In genomic region chr4:45577631-45578030, GRCm38 (mm10) we compare ENCODE assay signal across 25 mouse cellular contexts. TPM values are rescaled to one million over a fixed set of nuclear protein-coding genes. Genes with fewer than 3 reads are reported as not detected.
DNase-seq lines count a peak whose midpoint lies in the region; ATAC-seq and TF ChIP-seq lines count a peak whose summit lies in the region.
"Had no signal": no experiment of that assay in that cellular context is flagged by ENCODE, and none has a peak within 500 bp of the region (broad histone marks: within the 10 kb centered on the region; RNA-seq: fewer than 3 reads in every experiment).

No protein-coding gene starts in this region.

- H3K4me1 ChIP-seq in midbrain, embryonic 10.5 days = peaks cover 34% of the 10 kb centered on the region
- H3K4me1 ChIP-seq in midbrain, postnatal 0 days (ENCODE audit: insufficient read depth, low read length) = no peaks in the 10 kb centered on the region
- peaks cover 31% of the 10 kb centered on the region for H3K4me1 ChIP-seq in embryonic facial prominence, embryonic 13.5 days
- peaks cover 15% of the 10 kb centered on the region; the same call in 1 of the 2 replicates for H3K4me1 ChIP-seq in midbrain, embryonic 14.5 days (ENCODE audit: control insufficient read depth, insufficient read depth, low read length)
- H3K4me1 ChIP-seq: liver, embryonic 12.5 days had no signal

- TF ChIP-seq CTCF in midbrain, postnatal 0 days (IDR thresholded peaks at IDR 0.05) = no peak

- H3K9me3 ChIP-seq in midbrain, embryonic 10.5 days (replicated peaks) = no peaks in the 10 kb centered on the region
- no peaks in the 10 kb centered on the region for H3K9me3 ChIP-seq in midbrain, postnatal 0 days (ENCODE audit: low read length)
- H3K9me3 ChIP-seq in embryonic facial prominence, embryonic 13.5 days = no peaks in the 10 kb centered on the region
- no peaks in the 10 kb centered on the region for H3K9me3 ChIP-seq in midbrain, embryonic 14.5 days (ENCODE audit: control insufficient read depth, low read length)
- H3K9me3 ChIP-seq: embryonic facial prominence, embryonic 12.5 days; forebrain, embryonic 15.5 days; G1E; heart, embryonic 13.5 days; liver, embryonic 12.5 days had no signal

- WGBS in midbrain, embryonic 10.5 days = 51% methylated on average over 8 of the region's 8 CpGs
- WGBS in midbrain, postnatal 0 days = 39% methylated on average over 8 of the region's 8 CpGs
- WGBS in embryonic facial prominence, embryonic 13.5 days = 27% methylated on average over 8 of the region's 8 CpGs
- WGBS in midbrain, embryonic 14.5 days = 34% methylated on average over 8 of the region's 8 CpGs

- H3K4me3 ChIP-seq in midbrain, embryonic 10.5 days = no peak overlapping the region
- H3K4me3 ChIP-seq in midbrain, postnatal 0 days (ENCODE audit: low read depth, low read length) = no peak overlapping the region
- H3K4me3 ChIP-seq in embryonic facial prominence, embryonic 13.5 days = no peak overlapping the region
- no peak overlapping the region for H3K4me3 ChIP-seq in midbrain, embryonic 14.5 days (replicated peaks; ENCODE audit: low read depth, low read length)
- H3K4me3 ChIP-seq: embryonic facial prominence, embryonic 12.5 days; forebrain, embryonic 15.5 days; heart, adult 2 months; heart, embryonic 13.5 days; left cerebral cortex, adult 2 months; liver, embryonic 12.5 days had no signal

- DNase-seq in heart, adult 11 months = peak; percentile 82
- no peak for DNase-seq in heart, adult 18-20 months
- DNase-seq in midbrain, embryonic 10.5 days (ENCODE audit: low spot score) = no peak
- no peak for DNase-seq in midbrain, postnatal 0 days (ENCODE audit: low spot score)
- DNase-seq in midbrain, embryonic 14.5 days = no peak
- no peak for DNase-seq in spleen, adult 12 weeks (ENCODE audit: low spot score)
- DNase-seq in spleen, adult 18-20 months = no peak
- DNase-seq: adrenal gland, postnatal 14 days; cerebellum, adult 2 months; cerebellum, postnatal 25 days; gastrocnemius, postnatal 10 days; heart, adult 2 months; heart, postnatal 14 days; kidney, adult 11 months; layer of hippocampus, adult 9-11 months; lung, adult 18-20 months; lung, postnatal 14 days; right cerebral cortex, postnatal 14 days had no signal

- H3K9ac ChIP-seq in midbrain, postnatal 0 days (replicated peaks; ENCODE audit: low read length, poor library complexity, severe bottlenecking) = no peak overlapping the region
- no peak overlapping the region for H3K9ac ChIP-seq in embryonic facial prominence, embryonic 13.5 days
- H3K9ac ChIP-seq in midbrain, embryonic 14.5 days (replicated peaks; ENCODE audit: low read length) = no peak overlapping the region
- H3K9ac ChIP-seq: embryonic facial prominence, embryonic 12.5 days; forebrain, embryonic 15.5 days; heart, embryonic 13.5 days; liver, embryonic 12.5 days had no signal

- no peak overlapping the region for H3K4me2 ChIP-seq in midbrain, postnatal 0 days (ENCODE audit: low read depth, low read length, poor library complexity, severe bottlenecking)
- H3K4me2 ChIP-seq in embryonic facial prominence, embryonic 13.5 days = peak overlapping the region; percentile 27; the same call in 1 of the 2 replicates
- H3K4me2 ChIP-seq in midbrain, embryonic 14.5 days (ENCODE audit: low read length) = peak overlapping the region; percentile 19; the same call in 1 of the 2 replicates
- H3K4me2 ChIP-seq: embryonic facial prominence, embryonic 12.5 days; forebrain, embryonic 15.5 days; heart, embryonic 13.5 days; liver, embryonic 12.5 days had no signal

- H3K27me3 ChIP-seq in midbrain, embryonic 10.5 days (ENCODE audit: low read depth, poor library complexity, severe bottlenecking) = peaks cover 15% of the 10 kb centered on the region
- H3K27me3 ChIP-seq in midbrain, postnatal 0 days (ENCODE audit: insufficient read depth, low read length) = no peaks in the 10 kb centered on the region
- no peaks in the 10 kb centered on the region; the same call in 1 of the 2 replicates for H3K27me3 ChIP-seq in embryonic facial prominence, embryonic 13.5 days
- H3K27me3 ChIP-seq in midbrain, embryonic 14.5 days (ENCODE audit: control insufficient read depth, insufficient read depth, low read length) = no peaks in the 10 kb centered on the region
- H3K27me3 ChIP-seq: embryonic facial prominence, embryonic 12.5 days; forebrain, embryonic 15.5 days had no signal

- H3K27ac ChIP-seq in midbrain, embryonic 10.5 days (replicated peaks) = peak overlapping the region; percentile 64; the same call in 1 of the 2 replicates
- no peak overlapping the region for H3K27ac ChIP-seq in midbrain, postnatal 0 days (ENCODE audit: low read depth, low read length)
- no peak overlapping the region for H3K27ac ChIP-seq in embryonic facial prominence, embryonic 13.5 days
- no peak overlapping the region for H3K27ac ChIP-seq in midbrain, embryonic 14.5 days (replicated peaks; ENCODE audit: low read depth, low read length)
- H3K27ac ChIP-seq: embryonic facial prominence, embryonic 12.5 days; forebrain, embryonic 15.5 days; heart, adult 2 months; heart, embryonic 13.5 days; left cerebral cortex, adult 2 months; liver, embryonic 12.5 days had no signal

- ATAC-seq in midbrain, postnatal 0 days (ENCODE audit: low FRiP score) = no peak
- no peak for ATAC-seq in embryonic facial prominence, embryonic 13.5 days (ENCODE audit: insufficient number of reproducible peaks, insufficient read depth, low FRiP score, low TSS enrichment, low read depth)
- ATAC-seq in midbrain, embryonic 14.5 days (ENCODE audit: low FRiP score, low TSS enrichment) = no peak
- ATAC-seq: forebrain, embryonic 15.5 days had no signal

- H3K36me3 ChIP-seq in midbrain, embryonic 10.5 days = no peaks in the 10 kb centered on the region
- no peaks in the 10 kb centered on the region for H3K36me3 ChIP-seq in midbrain, postnatal 0 days (ENCODE audit: insufficient read depth, low read length)
- H3K36me3 ChIP-seq in embryonic facial prominence, embryonic 13.5 days = no peaks in the 10 kb centered on the region
- no peaks in the 10 kb centered on the region for H3K36me3 ChIP-seq in midbrain, embryonic 14.5 days (ENCODE audit: control insufficient read depth, insufficient read depth, low read length)
- H3K36me3 ChIP-seq: embryonic facial prominence, embryonic 12.5 days; forebrain, embryonic 15.5 days; G1E; heart, embryonic 13.5 days; liver, embryonic 12.5 days had no signal

RNA-seq across cellular contexts. Expression of gene Shb, which starts 45.4 kb away (rescaled TPM):
- total RNA-seq in heart, adult 18-20 months (2021) = 10 to 100 TPM; 32.5 to 45.3 TPM
- 1.2 and 2.5 TPM in 2 replicates for polyA plus RNA-seq in midbrain, embryonic 10.5 days (2016; fragmentation: Nextera tagmentation; extraction: Ambion mirVana)
- total RNA-seq in midbrain, postnatal 0 days (2014; rRNA removed) = 18.1 and 21.9 TPM in 2 replicates
- polyA plus RNA-seq in midbrain, postnatal 0 days (2015; fragmentation: Nextera tagmentation; extraction: Ambion mirVana) = 5.2 and 5.8 TPM in 2 replicates
- polyA plus RNA-seq in embryonic facial prominence, embryonic 13.5 days (2015; fragmentation: Nextera tagmentation; extraction: Ambion mirVana) = 3.8 and 4.2 TPM in 2 replicates
- 10.2 and 10.4 TPM in 2 replicates for polyA plus RNA-seq in midbrain, embryonic 14.5 days (2014; fragmentation: Nextera tagmentation; extraction: Ambion mirVana)
- total RNA-seq: G1E had no signal
- polyA plus RNA-seq: G1E had no signal
